Mouse (Mus musculus): Measurements from ENCODE around the gene Bok. TPM values are rescaled to one million over a fixed set of nuclear protein-coding genes. Genes with fewer than 3 reads are reported as not detected.

The Bok gene
- total RNA-seq, 2 experiments from 2014 or later: 4.7 TPM

GRCm38 (mm10) chr1:93686961-93687320 is 1.5 kb downstream of the Bok start:
- no peak for DNase-seq (ENCODE audit: low spot score)
- intact Hi-C loops (cut with DNase I): loop anchor here (2.0 to 5.0 kb wide), 2 partner anchors 18 to 40 kb away; no protein-coding TSS in a partner anchor

- intact Hi-C loops (cut with DNase I): loop anchor here (5.0 kb wide), 1 partner anchor 39 kb away; no protein-coding TSS in a partner anchor
- peak; percentile 56 for DNase-seq (ENCODE audit: low spot score)
Observed at GRCm38 (mm10) chr1:93688154-93688553, 2.7 kb downstream of the Bok start.

- no peak for DNase-seq (ENCODE audit: low spot score)
- intact Hi-C loops (cut with DNase I): loop anchor here (5.0 kb wide), 1 partner anchor 37 kb away; no protein-coding TSS in a partner anchor
Observed at GRCm38 (mm10) chr1:93689901-93690496, 4.5 kb downstream of the Bok start.

GRCm38 (mm10) chr1:93691106-93691505 is 5.6 kb downstream of the Bok start:
- no peak for DNase-seq (ENCODE audit: low spot score)
- intact Hi-C loops (cut with DNase I): no loop called here

- no peak for DNase-seq (ENCODE audit: low spot score)
- intact Hi-C loops (cut with DNase I): no loop called here
Observed at GRCm38 (mm10) chr1:93691786-93692357, 6.4 kb downstream of the Bok start.

GRCm38 (mm10) chr1:93692773-93693172 is 7.3 kb downstream of the Bok start:
- intact Hi-C loops (cut with DNase I): no loop called here
- no peak for DNase-seq (ENCODE audit: low spot score)

GRCm38 (mm10) chr1:93693502-93693901 is 8.0 kb downstream of the Bok start:
- DNase-seq (ENCODE audit: low spot score): no peak
- intact Hi-C loops (cut with DNase I): no loop called here

- intact Hi-C loops (cut with DNase I): loop anchor here (2.0 kb wide), 1 partner anchor 13 kb away; no protein-coding TSS in a partner anchor
- no peak for DNase-seq (ENCODE audit: low spot score)
Observed at GRCm38 (mm10) chr1:93693943-93694342, 8.5 kb downstream of the Bok start.

- intact Hi-C loops (cut with DNase I): loop anchor here (2.0 kb wide), 1 partner anchor 14 kb away; no protein-coding TSS in a partner anchor
- DNase-seq (ENCODE audit: low spot score): peak; percentile 65
Observed at GRCm38 (mm10) chr1:93694966-93695365, 9.5 kb downstream of the Bok start.

GRCm38 (mm10) chr1:93697317-93697716 is 11.9 kb downstream of the Bok start:
- no peak for DNase-seq (ENCODE audit: low spot score)
- intact Hi-C loops (cut with DNase I): no loop called here

GRCm38 (mm10) chr1:93699159-93699558 is 13.7 kb downstream of the Bok start:
- intact Hi-C loops (cut with DNase I): no loop called here
- no peak for DNase-seq (ENCODE audit: low spot score)

- no peak for DNase-seq (ENCODE audit: low spot score)
- intact Hi-C loops (cut with DNase I): no loop called here
Observed at GRCm38 (mm10) chr1:93702106-93702505, 16.6 kb downstream of the Bok start.

- DNase-seq (ENCODE audit: low spot score): no peak
- intact Hi-C loops (cut with DNase I): no loop called here
Observed at GRCm38 (mm10) chr1:93703472-93704048, 18.1 kb downstream of the Bok start.

GRCm38 (mm10) chr1:93704341-93704740 is 18.9 kb downstream of the Bok start:
- no peak for DNase-seq (ENCODE audit: low spot score)
- intact Hi-C loops (cut with DNase I): no loop called here

- intact Hi-C loops (cut with DNase I): no loop called here
Observed at GRCm38 (mm10) chr1:93705389-93705788, 19.9 kb downstream of the Bok start.

GRCm38 (mm10) chr1:93716166-93716565 is 30.7 kb downstream of the Bok start:
- no peak for DNase-seq (ENCODE audit: low spot score)
- intact Hi-C loops (cut with DNase I): no loop called here

More at GRCm38 (mm10) chr1:93705389-93705788, 19.9 kb downstream of the Bok start:
- DNase-seq (ENCODE audit: low spot score): no peak

- no peak for DNase-seq (ENCODE audit: low spot score)
- intact Hi-C loops (cut with DNase I): no loop called here
Observed at GRCm38 (mm10) chr1:93721557-93721956, 36.1 kb downstream of the Bok start.

- intact Hi-C loops (cut with DNase I): loop anchor here (5.0 kb wide), 2 partner anchors 37 to 212 kb away; partner anchors contain the start of genes Bok and Farp2
- no peak for DNase-seq (ENCODE audit: low spot score)
Observed at GRCm38 (mm10) chr1:93724623-93725022, 39.2 kb downstream of the Bok start.

- intact Hi-C loops (cut with DNase I): loop anchor here (5.0 kb wide), 2 partner anchors 38 to 213 kb away; partner anchors contain the start of genes Bok and Farp2
- DNase-seq (ENCODE audit: low spot score): no peak
Observed at GRCm38 (mm10) chr1:93725665-93726064, 40.2 kb downstream of the Bok start.

GRCm38 (mm10) chr1:93726116-93726515 is 40.7 kb downstream of the Bok start:
- DNase-seq (ENCODE audit: low spot score): no peak
- intact Hi-C loops (cut with DNase I): loop anchor here (5.0 kb wide), 2 partner anchors 39 to 214 kb away; partner anchors contain the start of genes Bok and Farp2

GRCm38 (mm10) chr1:93726974-93727373 is 41.5 kb downstream of the Bok start:
- DNase-seq (ENCODE audit: low spot score): peak; percentile 10
- intact Hi-C loops (cut with DNase I): loop anchor here (1.0 to 5.0 kb wide), 3 partner anchors 40 to 215 kb away; partner anchors contain the start of genes Bok and Farp2
